Mouse (Mus musculus) erythroblast, embryonic 14.5 days (primary cell): Measurements from ENCODE around the gene Dpp4.

ENCODE experiments used
- GATA1 ChIP-seq: IDR thresholded peaks from 2 replicates; pipeline ENCODE4 v1.6.1; 2012; ENCODE audit warnings: low read length, inconsistent platforms, mixed read lengths
- TAL1 ChIP-seq: IDR thresholded peaks from 3 replicates; pipeline ENCODE4 v1.6.1; 2012; ENCODE audit warnings: low read length, inconsistent platforms, mixed read lengths

DNA sequence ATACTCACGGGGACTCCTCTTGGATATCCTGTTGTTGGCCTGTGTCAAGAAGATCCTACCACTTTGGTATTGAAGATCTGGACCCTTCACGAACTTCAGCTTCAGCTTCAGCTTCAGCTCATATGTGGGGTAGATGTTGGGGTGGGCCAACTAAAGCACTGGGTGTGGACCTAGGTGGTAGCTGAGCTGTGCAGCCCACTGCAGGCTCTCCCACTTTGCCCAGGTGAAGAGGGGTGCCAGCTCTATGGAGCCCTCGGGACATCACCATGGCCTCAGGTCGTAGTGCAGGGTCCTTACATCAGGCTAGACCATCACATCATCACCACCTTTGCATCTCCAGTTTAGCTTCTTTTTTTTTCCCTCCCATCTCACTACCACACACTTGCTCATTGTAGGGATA lies 9.2 kb upstream of the Dpp4 start:
- TF ChIP-seq GATA1 (no peak), TAL1 (no peak)
